Mouse (Mus musculus) ES-Bruce4 (cell line): Measurements from ENCODE around the gene 4930583I09Rik. TPM values are rescaled to one million over a fixed set of nuclear protein-coding genes. Genes with fewer than 3 reads are reported as not detected.

Experiments
- H3K27ac ChIP-seq: 2 replicates; pipeline ENCODE4 v1.5.1; 2012; ENCODE audit warnings: low read length, inconsistent platforms; ENCODE audit not compliant: insufficient read depth
- H3K27me3 ChIP-seq: 2 replicates; pipeline ENCODE4 v1.6.1; 2012; ENCODE audit warnings: mild to moderate bottlenecking, low read length, inconsistent platforms; ENCODE audit not compliant: control insufficient read depth, poor library complexity, insufficient read depth, severe bottlenecking
- H3K36me3 ChIP-seq: 2 replicates; pipeline ENCODE4 v1.6.1; 2012; ENCODE audit warnings: inconsistent platforms, mild to moderate bottlenecking, low read length, moderate library complexity; ENCODE audit not compliant: control insufficient read depth, poor library complexity, insufficient read depth, severe bottlenecking
- H3K4me1 ChIP-seq: one replicate; pipeline ENCODE4 v1.8.1; 2011; ENCODE audit warnings: low read length; ENCODE audit not compliant: control insufficient read depth, insufficient read depth
- H3K4me3 ChIP-seq: 2 replicates; pipeline ENCODE4 v1.5.1; 2011; ENCODE audit warnings: low read depth, mild to moderate bottlenecking, low read length
- H3K9ac ChIP-seq: 2 replicates; pipeline ENCODE4 v1.6.1; 2012; ENCODE audit warnings: low read depth, mild to moderate bottlenecking, inconsistent platforms; ENCODE audit not compliant: poor library complexity, severe bottlenecking
- H3K9me3 ChIP-seq: replicated peaks from 2 replicates; pipeline ENCODE4 v1.6.1; 2012; ENCODE audit warnings: mild to moderate bottlenecking, low read length, inconsistent platforms; ENCODE audit not compliant: control insufficient read depth, poor library complexity, insufficient read depth, severe bottlenecking
- CTCF ChIP-seq: IDR thresholded peaks from one replicate; pipeline ENCODE4 v1.8.1; 2011; ENCODE audit warnings: low read depth, low read length
- EP300 ChIP-seq: IDR thresholded peaks from 2 replicates; pipeline ENCODE4 v1.6.1; 2011; ENCODE audit warnings: low read depth, low read length; ENCODE audit not compliant: insufficient read depth
- POLR2A ChIP-seq: IDR thresholded peaks from one replicate; pipeline ENCODE4 v1.8.1; 2011; ENCODE audit warnings: low read length; ENCODE audit not compliant: insufficient read depth
- polyA plus RNA-seq: library from polyadenylated mRNA; stranded (reverse); fragments of >200 nt; gene quantifications from 2 replicates; pipeline ENCODE4 v1.2.4, GENCODE M21; 2011; ENCODE audit warnings: low read depth; ENCODE audit not compliant: missing spikeins, insufficient read depth, insufficient read length

4930583I09Rik gene
- polyA plus RNA-seq, 1 experiment = not detected

GRCm38 (mm10) chr17:64792076-64792475 is 43.8 kb downstream of the 4930583I09Rik start:
- TF ChIP-seq POLR2A (no peak), CTCF (no peak), EP300 (no peak)

GRCm38 (mm10) chr17:64789175-64789574 is 46.7 kb downstream of the 4930583I09Rik start:
- Histone ChIP-seq H3K27ac (no peak overlapping the region), H3K9me3 (no peaks in the 10 kb centered on the region), H3K36me3 (no peaks in the 10 kb centered on the region), H3K4me3 (no peak overlapping the region), H3K9ac (no peak overlapping the region), H3K4me1 (no peaks in the 10 kb centered on the region), H3K27me3 (no peaks in the 10 kb centered on the region)
- TF ChIP-seq CTCF = no peak
- no peak for TF ChIP-seq POLR2A
- TF ChIP-seq EP300 = no peak

More at GRCm38 (mm10) chr17:64792076-64792475, 43.8 kb downstream of the 4930583I09Rik start:
- Histone ChIP-seq H3K9me3 (no peaks in the 10 kb centered on the region), H3K4me3 (no peak overlapping the region), H3K9ac (no peak overlapping the region), H3K27ac (no peak overlapping the region), H3K36me3 (no peaks in the 10 kb centered on the region), H3K27me3 (no peaks in the 10 kb centered on the region), H3K4me1 (no peaks in the 10 kb centered on the region)

GRCm38 (mm10) chr17:64788301-64788700 is 47.6 kb downstream of the 4930583I09Rik start:
- H3K4me1 ChIP-seq = no peaks in the 10 kb centered on the region
- H3K9me3 ChIP-seq = no peaks in the 10 kb centered on the region
- no peaks in the 10 kb centered on the region for H3K36me3 ChIP-seq
- H3K4me3 ChIP-seq = no peak overlapping the region
- TF ChIP-seq CTCF (no peak), POLR2A (no peak), EP300 (no peak)
- no peaks in the 10 kb centered on the region for H3K27me3 ChIP-seq
- H3K9ac ChIP-seq = no peak overlapping the region
- H3K27ac ChIP-seq = no peak overlapping the region

DNA sequence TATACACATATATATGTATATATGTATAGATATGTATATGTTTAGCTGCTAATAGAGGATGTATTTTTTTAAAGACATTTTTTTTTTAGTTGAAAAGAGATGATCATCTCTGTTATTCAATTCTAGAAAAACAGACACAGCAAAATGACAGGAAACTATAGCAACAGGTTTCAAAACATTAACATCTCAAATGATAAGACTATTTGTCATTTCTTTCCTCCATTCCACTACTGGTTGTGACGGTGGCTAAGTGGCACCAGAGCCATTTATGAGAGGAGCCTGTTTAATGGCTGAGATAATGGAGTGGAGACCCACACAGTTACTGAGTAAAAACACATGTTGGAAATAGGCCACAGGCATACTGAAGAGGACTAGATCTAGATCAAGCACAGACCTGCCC is 49.9 kb downstream of the 4930583I09Rik start:
- TF ChIP-seq CTCF (no peak), EP300 (no peak), POLR2A (no peak)
- no peak overlapping the region for H3K4me3 ChIP-seq
- H3K9me3 ChIP-seq = no peaks in the 10 kb centered on the region
- H3K27ac ChIP-seq = no peak overlapping the region
- no peaks in the 10 kb centered on the region for H3K4me1 ChIP-seq
- no peak overlapping the region for H3K9ac ChIP-seq
- no peaks in the 10 kb centered on the region for H3K27me3 ChIP-seq
- H3K36me3 ChIP-seq = no peaks in the 10 kb centered on the region

Other genes with a start within 250 kb of the 4930583I09Rik start
- gene Man2a1, start 235.3 kb downstream of the 4930583I09Rik start, polyA plus RNA-seq = 53.4 and 53.8 TPM in 2 replicates